Comparison of ENCODE assay signal across 29 mouse cellular contexts in the genomic region with DNA sequence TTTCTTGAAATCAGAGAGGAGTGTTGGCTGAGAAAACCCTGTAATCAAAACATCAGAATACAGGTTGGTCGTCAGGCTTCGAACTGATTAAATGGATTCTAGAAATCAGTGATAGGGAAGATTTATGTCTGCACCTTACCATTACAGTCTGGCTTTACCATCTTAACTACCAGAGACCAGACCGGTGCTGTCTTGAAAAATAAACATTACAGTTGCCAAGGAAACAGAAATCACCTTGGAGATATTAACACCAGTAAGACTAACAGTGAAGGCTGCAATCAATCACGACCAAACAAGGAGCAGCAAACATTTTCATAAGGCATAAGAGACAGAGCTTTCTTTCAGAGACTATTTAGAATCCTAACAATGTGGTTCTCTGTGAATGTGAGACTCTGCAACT.
DNase-seq lines count a peak whose midpoint lies in the region; ATAC-seq and TF ChIP-seq lines count a peak whose summit lies in the region.
"Had no signal": no experiment of that assay in that cellular context is flagged by ENCODE, and none has a peak within 500 bp of the region (broad histone marks: within the 10 kb centered on the region; RNA-seq: fewer than 3 reads in every experiment).

No protein-coding gene starts in this region.

- no peaks in the 10 kb centered on the region for H3K36me3 ChIP-seq in forebrain, postnatal 0 days (ENCODE audit: insufficient read depth)
- H3K36me3 ChIP-seq in forebrain, embryonic 15.5 days: no peaks in the 10 kb centered on the region
- no peaks in the 10 kb centered on the region for H3K36me3 ChIP-seq in midbrain, embryonic 15.5 days (replicated peaks)
- no peaks in the 10 kb centered on the region for H3K36me3 ChIP-seq in midbrain, embryonic 10.5 days
- H3K36me3 ChIP-seq: embryonic facial prominence, embryonic 15.5 days; heart, embryonic 13.5 days; hindbrain, embryonic 15.5 days; kidney, embryonic 15.5 days; limb, embryonic 12.5 days; liver, embryonic 15.5 days; midbrain, embryonic 12.5 days; neural tube, embryonic 12.5 days had no signal

- H3K4me3 ChIP-seq in forebrain, postnatal 0 days (ENCODE audit: low read depth, low read length): no peak overlapping the region
- H3K4me3 ChIP-seq in forebrain, embryonic 15.5 days: no peak overlapping the region
- no peak overlapping the region for H3K4me3 ChIP-seq in midbrain, embryonic 15.5 days
- no peak overlapping the region for H3K4me3 ChIP-seq in midbrain, embryonic 10.5 days
- H3K4me3 ChIP-seq: embryonic facial prominence, embryonic 15.5 days; forebrain, embryonic 13.5 days; heart, embryonic 13.5 days; hindbrain, embryonic 15.5 days; kidney, embryonic 15.5 days; layer of hippocampus, adult 2 months; left cerebral cortex, adult 2 months; limb, embryonic 12.5 days; liver, embryonic 15.5 days; midbrain, embryonic 12.5 days; myocyte; neural tube, embryonic 12.5 days had no signal

- no peak overlapping the region for H3K4me2 ChIP-seq in forebrain, postnatal 0 days (ENCODE audit: low read depth)
- no peak overlapping the region for H3K4me2 ChIP-seq in forebrain, embryonic 15.5 days (replicated peaks)
- no peak overlapping the region for H3K4me2 ChIP-seq in midbrain, embryonic 15.5 days
- H3K4me2 ChIP-seq: embryonic facial prominence, embryonic 15.5 days; forebrain, embryonic 13.5 days; heart, embryonic 13.5 days; hindbrain, embryonic 15.5 days; kidney, embryonic 15.5 days; limb, embryonic 12.5 days; liver, embryonic 15.5 days; lung, embryonic 14.5 days; midbrain, embryonic 12.5 days; neural tube, embryonic 12.5 days had no signal

- H3K27me3 ChIP-seq in forebrain, postnatal 0 days (ENCODE audit: insufficient read depth, low read length): no peaks in the 10 kb centered on the region
- no peaks in the 10 kb centered on the region for H3K27me3 ChIP-seq in forebrain, embryonic 15.5 days
- H3K27me3 ChIP-seq in midbrain, embryonic 15.5 days (replicated peaks): no peaks in the 10 kb centered on the region
- H3K27me3 ChIP-seq in midbrain, embryonic 10.5 days (ENCODE audit: low read depth, poor library complexity, severe bottlenecking): no peaks in the 10 kb centered on the region
- H3K27me3 ChIP-seq: embryonic facial prominence, embryonic 15.5 days; forebrain, embryonic 13.5 days; heart, embryonic 13.5 days; hindbrain, embryonic 15.5 days; kidney, embryonic 15.5 days; limb, embryonic 12.5 days; liver, embryonic 15.5 days; midbrain, embryonic 12.5 days; neural tube, embryonic 12.5 days had no signal

- WGBS in forebrain, postnatal 0 days: 52% methylated on average over 4 of the region's 4 CpGs
- 64% methylated on average over 4 of the region's 4 CpGs for WGBS in forebrain, embryonic 15.5 days
- 62% methylated on average over 4 of the region's 4 CpGs for WGBS in midbrain, embryonic 15.5 days
- 86% methylated on average over 4 of the region's 4 CpGs for WGBS in midbrain, embryonic 10.5 days

- no peak overlapping the region for H3K9ac ChIP-seq in forebrain, postnatal 0 days
- no peak overlapping the region for H3K9ac ChIP-seq in forebrain, embryonic 15.5 days (replicated peaks)
- H3K9ac ChIP-seq in midbrain, embryonic 15.5 days: no peak overlapping the region
- H3K9ac ChIP-seq: embryonic facial prominence, embryonic 15.5 days; forebrain, embryonic 13.5 days; heart, embryonic 13.5 days; hindbrain, embryonic 15.5 days; kidney, embryonic 15.5 days; limb, embryonic 12.5 days; liver, embryonic 15.5 days; lung, embryonic 14.5 days; midbrain, embryonic 12.5 days; neural tube, embryonic 12.5 days had no signal

- no peaks in the 10 kb centered on the region for H3K9me3 ChIP-seq in forebrain, postnatal 0 days (ENCODE audit: low read length)
- no peaks in the 10 kb centered on the region for H3K9me3 ChIP-seq in forebrain, embryonic 15.5 days
- H3K9me3 ChIP-seq in midbrain, embryonic 15.5 days: no peaks in the 10 kb centered on the region
- H3K9me3 ChIP-seq in midbrain, embryonic 10.5 days (replicated peaks): no peaks in the 10 kb centered on the region
- H3K9me3 ChIP-seq: embryonic facial prominence, embryonic 15.5 days; forebrain, embryonic 13.5 days; heart, embryonic 13.5 days; hindbrain, embryonic 15.5 days; kidney, embryonic 15.5 days; limb, embryonic 12.5 days; liver, embryonic 15.5 days; midbrain, embryonic 12.5 days; neural tube, embryonic 12.5 days had no signal

- no peak overlapping the region for H3K27ac ChIP-seq in forebrain, postnatal 0 days (ENCODE audit: low read depth, low read length)
- no peak overlapping the region for H3K27ac ChIP-seq in forebrain, embryonic 15.5 days (replicated peaks)
- no peak overlapping the region for H3K27ac ChIP-seq in midbrain, embryonic 15.5 days
- H3K27ac ChIP-seq in midbrain, embryonic 10.5 days (replicated peaks): no peak overlapping the region
- H3K27ac ChIP-seq: embryonic facial prominence, embryonic 15.5 days; forebrain, embryonic 13.5 days; heart, embryonic 13.5 days; hindbrain, embryonic 15.5 days; kidney, embryonic 15.5 days; layer of hippocampus, adult 2 months; left cerebral cortex, adult 2 months; limb, embryonic 12.5 days; liver, embryonic 15.5 days; midbrain, embryonic 12.5 days; neural tube, embryonic 12.5 days had no signal

- TF ChIP-seq CTCF in forebrain, postnatal 0 days (IDR thresholded peaks at IDR 0.05; ENCODE audit: low read depth): no peak

- no peak for DNase-seq in forebrain, postnatal 0 days
- no peak for DNase-seq in midbrain, embryonic 10.5 days (ENCODE audit: low spot score)
- peak; percentile 14 for DNase-seq in forelimb bud, embryonic 11.5 days (ENCODE audit: low read depth, low spot score)
- no peak for DNase-seq in kidney, postnatal 4 days
- DNase-seq: adrenal gland, postnatal 25 days; B cell, adult 2 months; cerebellum, adult 18-20 months; cerebellum, postnatal 10 days; heart, postnatal 10 days; kidney, adult 18-20 months; kidney, postnatal 25 days; lung, embryonic 14.5 days; lung, postnatal 14 days; retina, postnatal 1 day; right cerebral cortex, postnatal 14 days had no signal

- ATAC-seq in forebrain, postnatal 0 days: peak; percentile 34; the same call in 1 of the 2 replicates
- no peak for ATAC-seq in forebrain, embryonic 15.5 days (replicated peaks)
- ATAC-seq in midbrain, embryonic 15.5 days (replicated peaks): peak; percentile 63
- ATAC-seq: forebrain, embryonic 13.5 days had no signal

- no peaks in the 10 kb centered on the region for H3K4me1 ChIP-seq in forebrain, postnatal 0 days (ENCODE audit: insufficient read depth)
- no peaks in the 10 kb centered on the region for H3K4me1 ChIP-seq in forebrain, embryonic 15.5 days
- no peaks in the 10 kb centered on the region for H3K4me1 ChIP-seq in midbrain, embryonic 15.5 days
- no peaks in the 10 kb centered on the region for H3K4me1 ChIP-seq in midbrain, embryonic 10.5 days
- H3K4me1 ChIP-seq: embryonic facial prominence, embryonic 15.5 days; forebrain, embryonic 13.5 days; heart, embryonic 13.5 days; hindbrain, embryonic 15.5 days; kidney, embryonic 15.5 days; limb, embryonic 12.5 days; liver, embryonic 15.5 days; neural tube, embryonic 12.5 days had no signal
